Mouse (Mus musculus) mouse embryonic stem cell (cell line): ENCODE data around the gene Dnttip2.

Experiments used
- in situ Hi-C, 2 experiments: fragments of 300-500 bp; cut with MboI; formaldehyde crosslinking; loops; 1 replicate in 1 of 2; 3 replicates in 1 of 2; pipeline ENCODE4 v1.14.3; 2019 to 2020; ENCODE audit warnings: low sequenced_read_pairs in 2 of 2, low pct_unique_long_range_greater_than_20kb in 1 of 2, mixed read lengths in 1 of 2; ENCODE audit not compliant: unreplicated experiment in 1 of 2

Dnttip2 gene

GRCm38 (mm10) chr3:122313936-122314335, 39.7 kb downstream of the Dnttip2 start:
- in situ Hi-C loops = loop anchor here (5.0 to 25.0 kb wide), 4 partner anchors 148 to 323 kb away; no protein-coding TSS in a partner anchor

- in situ Hi-C loops = loop anchor here in 1 of 2 experiments (25.0 kb wide), 1 partner anchor 321 kb away; no protein-coding TSS in a partner anchor
Observed at GRCm38 (mm10) chr3:122316621-122317020, 42.4 kb downstream of the Dnttip2 start.

GRCm38 (mm10) chr3:122317339-122317738, 43.2 kb downstream of the Dnttip2 start:
- in situ Hi-C loops = loop anchor here in 1 of 2 experiments (25.0 kb wide), 1 partner anchor 320 kb away; no protein-coding TSS in a partner anchor

- in situ Hi-C loops = loop anchor here in 1 of 2 experiments (25.0 kb wide), 1 partner anchor 315 kb away; no protein-coding TSS in a partner anchor
Observed at GRCm38 (mm10) chr3:122322226-122322625, 48.0 kb downstream of the Dnttip2 start.

GRCm38 (mm10) chr3:122323841-122324240, 49.7 kb downstream of the Dnttip2 start:
- in situ Hi-C loops = loop anchor here in 1 of 2 experiments (25.0 kb wide), 1 partner anchor 313 kb away; no protein-coding TSS in a partner anchor

- in situ Hi-C loops = loop anchor here in 1 of 2 experiments (25.0 kb wide), 1 partner anchor 313 kb away; no protein-coding TSS in a partner anchor
Observed at GRCm38 (mm10) chr3:122324528-122324927, 50.3 kb downstream of the Dnttip2 start.

GRCm38 (mm10) chr3:122330484-122330883, 56.3 kb downstream of the Dnttip2 start:
- in situ Hi-C loops = loop anchor here in 1 of 2 experiments (10.0 kb wide), 1 partner anchor 144 kb away; no protein-coding TSS in a partner anchor

- in situ Hi-C loops = loop anchor here in 1 of 2 experiments (10.0 kb wide), 1 partner anchor 141 kb away; no protein-coding TSS in a partner anchor
Observed at GRCm38 (mm10) chr3:122333493-122333892, 59.3 kb downstream of the Dnttip2 start.

- in situ Hi-C loops = loop anchor here in 1 of 2 experiments (10.0 kb wide), 1 partner anchor 141 kb away; no protein-coding TSS in a partner anchor
Observed at GRCm38 (mm10) chr3:122333902-122334301, 59.7 kb downstream of the Dnttip2 start.

- in situ Hi-C loops = loop anchor here in 1 of 2 experiments (10.0 kb wide), 1 partner anchor 140 kb away; no protein-coding TSS in a partner anchor
Observed at GRCm38 (mm10) chr3:122334375-122334774, 60.2 kb downstream of the Dnttip2 start.
